Mouse (Mus musculus) lung, adult 2 months (tissue): ENCODE measurements around the gene Gm34653.

Source experiments
- CTCF ChIP-seq: fragments of 200-500 bp; IDR thresholded peaks from 2 replicates; pipeline ENCODE4 v1.5.1; 2011; ENCODE audit warnings: mild to moderate bottlenecking, low read length, control low read depth; ENCODE audit not compliant: insufficient read depth
- POLR2A ChIP-seq: fragments of 200-500 bp; IDR thresholded peaks from 2 replicates; pipeline ENCODE4 v1.6.1; 2011; ENCODE audit warnings: low read depth, mild to moderate bottlenecking, control low read depth, low read length, borderline replicate concordance; ENCODE audit errors: extremely low read depth

DNA sequence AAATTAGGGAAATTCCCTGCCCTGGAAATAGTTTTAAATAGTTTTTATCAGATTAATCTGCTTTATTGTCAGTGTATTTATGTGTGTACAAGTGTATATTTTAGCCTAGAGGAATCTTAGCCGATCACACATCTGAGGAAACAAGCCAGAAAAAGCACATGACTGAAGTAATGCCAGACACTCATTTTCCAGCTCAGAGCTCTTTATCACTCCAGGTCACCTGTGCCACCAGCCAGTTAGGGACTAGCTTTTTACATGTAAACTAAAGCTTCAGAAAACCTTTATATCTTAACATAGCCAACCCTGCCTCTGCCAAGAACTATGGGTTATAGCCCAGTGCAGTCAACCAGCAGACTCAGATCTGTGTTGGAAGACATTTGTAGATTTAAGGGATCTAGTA is 28.0 kb upstream of the Gm34653 start:
- TF ChIP-seq CTCF (no peak), POLR2A (no peak)
